Mouse (Mus musculus): ENCODE results near the gene Esyt2. TPM values are rescaled to one million over a fixed set of nuclear protein-coding genes. Genes with fewer than 3 reads are reported as not detected.
A peak's percentile ranks its signal among the peaks of the same experiment; 100 is the strongest.

Gene Esyt2
- total RNA-seq, 2 experiments from 2014 or later: 64.9 to 69.9 TPM

GRCm38 (mm10) chr12:116352404-116352803, 71.4 kb downstream of the Esyt2 start:
- DNase-seq (ENCODE audit: low spot score in 2 of 2): no peak

GRCm38 (mm10) chr12:116354694-116355093, 73.7 kb downstream of the Esyt2 start:
- DNase-seq (ENCODE audit: low spot score in 2 of 2): no peak

- DNase-seq (ENCODE audit: low spot score in 2 of 2): no peak
Measured at GRCm38 (mm10) chr12:116362091-116362490, 81.1 kb downstream of the Esyt2 start.

- no peak for DNase-seq (ENCODE audit: low spot score in 2 of 2)
Measured at GRCm38 (mm10) chr12:116366900-116367299, 85.9 kb downstream of the Esyt2 start.

- DNase-seq (ENCODE audit: low spot score in 2 of 2): no peak
Measured at GRCm38 (mm10) chr12:116367346-116367745, 86.3 kb downstream of the Esyt2 start.

- no peak for DNase-seq (ENCODE audit: low spot score in 2 of 2)
Measured at GRCm38 (mm10) chr12:116368857-116369256, 87.9 kb downstream of the Esyt2 start.

- DNase-seq (ENCODE audit: low spot score in 2 of 2): no peak
Measured at GRCm38 (mm10) chr12:116383101-116383500, 102.1 kb downstream of the Esyt2 start.

GRCm38 (mm10) chr12:116383995-116384394, 103.0 kb downstream of the Esyt2 start:
- no peak for DNase-seq (ENCODE audit: low spot score in 2 of 2)

GRCm38 (mm10) chr12:116386802-116387201, 105.8 kb downstream of the Esyt2 start:
- DNase-seq (ENCODE audit: low spot score in 2 of 2): no peak

- DNase-seq (ENCODE audit: low spot score in 2 of 2): no peak
Measured at GRCm38 (mm10) chr12:116389868-116390267, 108.9 kb downstream of the Esyt2 start.

GRCm38 (mm10) chr12:116394327-116394726, 113.3 kb downstream of the Esyt2 start:
- DNase-seq (ENCODE audit: low spot score in 2 of 2): no peak

GRCm38 (mm10) chr12:116395312-116395711, 114.3 kb downstream of the Esyt2 start:
- no peak for DNase-seq (ENCODE audit: low spot score in 2 of 2)

- no peak for DNase-seq (ENCODE audit: low spot score in 2 of 2)
Measured at GRCm38 (mm10) chr12:116396072-116396695, 115.2 kb downstream of the Esyt2 start.

GRCm38 (mm10) chr12:116404012-116404679, 123.2 kb downstream of the Esyt2 start:
- DNase-seq (ENCODE audit: low spot score in 2 of 2): no peak

- DNase-seq (ENCODE audit: low spot score in 2 of 2): peak; percentile 97
Measured at GRCm38 (mm10) chr12:116405045-116405835, 124.2 kb downstream of the Esyt2 start, which contains the start of gene Ncapg2. Gene Ncapg2 (plus strand): TSS chr12:116405402.

GRCm38 (mm10) chr12:116405836-116406155, 124.8 kb downstream of the Esyt2 start:
- no peak for DNase-seq (ENCODE audit: low spot score in 2 of 2)

- no peak for DNase-seq (ENCODE audit: low spot score in 2 of 2)
Measured at GRCm38 (mm10) chr12:116407883-116408282, 126.9 kb downstream of the Esyt2 start.

GRCm38 (mm10) chr12:116414941-116415340, 133.9 kb downstream of the Esyt2 start:
- no peak for DNase-seq (ENCODE audit: low spot score in 2 of 2)

- DNase-seq (ENCODE audit: low spot score in 2 of 2): no peak
Measured at GRCm38 (mm10) chr12:116416514-116416913, 135.5 kb downstream of the Esyt2 start.

GRCm38 (mm10) chr12:116421656-116422055, 140.7 kb downstream of the Esyt2 start:
- DNase-seq (ENCODE audit: low spot score in 2 of 2): no peak

GRCm38 (mm10) chr12:116425392-116425791, 144.4 kb downstream of the Esyt2 start:
- DNase-seq (ENCODE audit: low spot score in 2 of 2): no peak

GRCm38 (mm10) chr12:116433742-116434141, 152.7 kb downstream of the Esyt2 start:
- no peak for DNase-seq (ENCODE audit: low spot score in 2 of 2)

Data from layer of hippocampus, adult 18-20 months (tissue).